Mouse (Mus musculus) ES-E14 (cell line): Measurements from ENCODE around the gene Gpx4.

Experiments
- CHD2 ChIP-seq: IDR thresholded peaks from 2 replicates; pipeline ENCODE4 v1.6.1; 2014; ENCODE audit warnings: mild to moderate bottlenecking, low read depth, low read length, inconsistent platforms
- HCFC1 ChIP-seq: IDR thresholded peaks from 2 replicates; pipeline ENCODE4 v1.6.1; 2012; ENCODE audit warnings: low read length, inconsistent platforms, borderline replicate concordance; ENCODE audit not compliant: insufficient read depth

DNA sequence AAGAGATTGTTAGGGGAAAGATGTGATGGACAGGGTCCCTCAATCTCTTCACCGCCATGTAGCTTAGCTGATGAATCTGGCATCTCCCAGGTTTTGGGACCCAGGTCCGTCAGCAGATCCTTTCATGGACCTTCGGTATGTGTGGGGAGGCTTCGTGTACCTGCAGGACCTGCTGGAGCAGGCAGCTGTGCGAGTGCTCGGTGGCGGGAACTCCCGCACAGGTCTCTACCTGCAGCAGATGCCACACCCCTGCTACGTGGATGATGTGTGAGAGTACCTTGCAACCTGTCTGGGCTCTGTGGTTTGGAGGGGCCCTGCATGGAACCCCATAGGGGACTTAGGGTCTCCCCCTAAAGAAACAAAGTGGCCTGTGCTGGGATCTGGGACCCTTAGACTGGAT, 45.0 kb upstream of the Gpx4 start:
- no peak for TF ChIP-seq HCFC1
- TF ChIP-seq CHD2, result no peak
